Mouse (Mus musculus): ENCODE measurements around the gene Tedc2.

DNA sequence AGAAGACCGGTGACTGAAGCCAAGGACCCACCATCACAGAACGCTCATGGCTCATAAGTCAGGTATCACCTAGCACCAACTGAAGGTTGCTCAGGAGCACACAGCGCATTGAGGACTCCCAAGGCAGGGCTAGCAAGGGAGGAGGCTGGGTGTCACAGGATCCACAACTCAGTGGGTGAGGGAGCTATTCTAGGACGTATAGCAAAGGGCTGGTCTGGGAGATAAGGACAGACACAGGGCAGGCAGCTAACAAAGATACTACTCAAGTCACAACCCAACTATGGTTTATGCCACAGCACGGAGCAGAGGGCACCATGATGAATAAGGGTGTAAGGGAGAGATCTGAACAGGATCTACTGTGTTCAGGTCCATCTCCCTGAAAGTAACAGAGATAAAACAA is 5.2 kb upstream of the Tedc2 start:
- TF ChIP-seq CTCF (IDR thresholded peaks at IDR 0.05; ENCODE audit: low read depth, low read length): no peak
- TF ChIP-seq POLR2A (IDR thresholded peaks at IDR 0.05; ENCODE audit: borderline replicate concordance, low read depth, low read length): no peak
